Mouse (Mus musculus): ENCODE measurements around the gene Ube2r2.

The Ube2r2 gene

DNA sequence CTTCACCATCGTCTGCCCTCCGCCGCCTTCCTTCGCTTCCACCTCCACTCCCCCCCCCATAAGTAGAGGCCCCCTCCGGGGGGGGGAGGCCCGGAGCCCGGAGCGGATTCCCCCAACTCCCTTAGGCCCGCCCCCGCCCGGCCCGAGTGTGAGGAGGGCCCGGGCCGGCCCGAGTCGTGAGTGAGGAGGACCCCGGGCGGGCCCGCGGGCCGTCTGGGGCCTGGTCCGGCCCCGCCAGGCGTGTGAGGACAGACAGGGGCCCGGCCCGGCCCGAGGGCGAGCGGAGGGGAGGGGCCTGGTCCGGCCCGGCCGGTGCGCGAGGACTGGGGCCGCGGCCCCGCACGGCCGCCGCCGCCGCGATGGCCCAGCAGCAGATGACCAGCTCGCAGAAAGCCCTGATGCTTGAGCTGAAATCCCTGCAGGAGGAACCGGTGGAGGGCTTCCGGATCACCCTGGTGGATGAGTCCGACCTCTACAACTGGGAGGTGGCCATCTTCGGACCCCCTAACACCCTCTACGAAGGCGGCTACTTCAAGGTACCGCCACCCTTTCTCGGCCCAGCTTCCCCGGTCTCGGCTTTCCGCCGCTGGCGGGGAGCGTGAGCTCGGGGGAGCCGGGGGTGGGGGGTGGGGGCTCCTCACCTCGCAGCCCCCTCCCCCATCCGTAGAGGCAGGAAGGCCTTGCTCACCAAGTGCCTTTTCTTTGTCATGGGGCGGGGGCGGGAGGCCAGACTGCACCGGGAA is at the start of gene Ube2r2:
TSS of gene Ube2r2 (plus strand) at position 33 of the 743 bp plus-strand sequence.
- peak; percentile 37 to 44 for DNase-seq (ENCODE audit: low spot score in 2 of 2)

DNA sequence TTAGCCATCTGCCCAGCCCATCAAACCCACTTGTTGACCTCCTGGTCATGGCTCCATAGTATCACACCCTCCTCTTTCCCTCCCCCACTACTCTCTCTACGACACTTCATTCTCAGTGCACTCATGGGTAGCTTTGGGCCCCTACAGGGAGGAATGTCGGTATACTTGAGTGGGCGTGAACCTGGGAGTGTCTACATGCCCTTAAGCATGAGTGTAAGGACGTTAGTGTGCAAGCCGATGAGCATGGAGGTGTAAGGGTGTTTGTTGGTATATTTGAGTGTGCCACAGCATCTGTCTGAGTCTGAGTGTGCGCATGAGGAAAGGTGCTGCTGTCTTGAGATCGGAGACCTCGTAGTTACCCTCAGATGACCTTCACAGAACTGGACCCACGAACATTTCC is 48.6 kb upstream of the Ube2r2 start:
- no peak for DNase-seq (ENCODE audit: low spot score in 2 of 2)

DNA sequence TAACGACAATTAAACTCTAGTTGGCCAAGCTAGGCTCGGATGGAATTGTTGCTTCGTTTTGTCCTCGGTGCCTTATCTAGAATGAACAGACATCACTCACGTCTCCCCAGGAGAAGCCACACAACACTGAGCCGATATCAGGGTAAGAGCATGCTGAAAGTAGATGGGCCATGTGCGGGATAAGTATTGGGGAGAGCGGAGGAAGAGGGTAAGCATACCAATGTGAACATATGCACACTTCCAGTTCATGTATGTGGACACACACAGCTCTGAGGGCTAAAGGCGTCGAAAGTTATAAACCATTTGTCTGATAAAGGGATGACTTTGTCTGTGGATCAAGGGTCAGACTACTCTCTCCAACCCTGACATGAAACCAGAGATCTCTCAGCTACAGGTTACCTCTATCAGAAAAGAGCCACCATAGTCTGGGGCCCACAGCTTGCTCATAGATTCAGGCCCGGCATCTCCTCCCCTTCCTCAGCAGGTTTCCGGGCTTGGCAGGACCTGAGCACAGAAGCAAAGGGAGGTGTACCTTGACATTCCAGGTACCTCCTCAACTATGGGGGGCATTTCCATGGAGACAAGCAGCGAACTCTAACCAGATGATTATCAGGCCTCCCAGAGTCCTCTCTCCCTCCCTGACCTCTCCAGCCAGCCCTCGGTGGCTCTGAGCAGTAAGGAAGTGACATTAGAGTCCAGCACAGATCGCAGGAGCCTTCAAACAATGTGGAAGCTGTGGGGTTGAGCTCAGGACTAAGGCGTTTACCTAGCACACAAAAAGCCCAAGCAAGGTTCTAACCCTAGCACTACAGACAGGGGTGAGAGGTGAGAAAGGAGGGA is 47.9 kb upstream of the Ube2r2 start:
- DNase-seq (ENCODE audit: low spot score in 2 of 2), result peak in 1 of 2 experiments; percentile 20

DNA sequence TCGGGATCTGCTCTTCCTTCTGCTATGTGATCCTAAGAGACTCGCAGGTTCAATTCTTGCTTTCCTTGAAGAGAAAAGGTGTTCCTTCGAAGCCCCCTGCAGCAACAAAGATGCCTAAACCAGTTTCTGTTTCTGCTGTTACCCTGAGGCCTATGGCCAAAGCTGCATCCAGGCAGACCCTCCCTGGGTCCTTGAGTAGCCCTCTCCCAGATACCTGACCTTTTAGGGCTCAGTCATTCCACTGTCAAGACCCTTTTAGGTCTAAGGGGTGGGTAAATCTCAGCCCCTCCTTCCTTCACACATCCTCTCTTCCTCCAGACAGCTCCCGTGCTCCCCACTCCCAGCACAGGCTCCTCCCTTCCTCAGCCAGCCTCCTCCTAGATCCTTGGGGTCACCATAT is 46.4 kb upstream of the Ube2r2 start:
- no peak for DNase-seq (ENCODE audit: low spot score in 2 of 2)

DNA sequence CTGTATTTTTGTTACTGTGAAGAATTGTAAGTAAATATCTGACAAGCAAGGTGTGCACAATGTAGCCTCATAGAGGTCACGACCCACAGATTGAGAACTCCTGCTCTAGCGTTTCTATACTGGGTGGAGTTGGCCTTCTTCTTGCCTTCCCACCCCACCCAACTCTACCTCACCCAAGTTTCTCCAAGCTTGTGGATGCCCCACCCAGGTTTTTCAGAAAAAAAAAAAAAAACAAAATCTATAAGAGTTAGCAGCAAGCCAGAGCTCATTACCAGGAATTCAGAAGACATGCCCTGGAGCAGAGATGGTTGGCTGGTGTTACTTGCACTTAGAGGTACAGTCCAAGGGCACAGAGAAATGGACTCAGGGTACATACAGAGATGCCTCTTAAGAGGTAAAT is 45.8 kb upstream of the Ube2r2 start:
- no peak for DNase-seq (ENCODE audit: low spot score in 2 of 2)

DNA sequence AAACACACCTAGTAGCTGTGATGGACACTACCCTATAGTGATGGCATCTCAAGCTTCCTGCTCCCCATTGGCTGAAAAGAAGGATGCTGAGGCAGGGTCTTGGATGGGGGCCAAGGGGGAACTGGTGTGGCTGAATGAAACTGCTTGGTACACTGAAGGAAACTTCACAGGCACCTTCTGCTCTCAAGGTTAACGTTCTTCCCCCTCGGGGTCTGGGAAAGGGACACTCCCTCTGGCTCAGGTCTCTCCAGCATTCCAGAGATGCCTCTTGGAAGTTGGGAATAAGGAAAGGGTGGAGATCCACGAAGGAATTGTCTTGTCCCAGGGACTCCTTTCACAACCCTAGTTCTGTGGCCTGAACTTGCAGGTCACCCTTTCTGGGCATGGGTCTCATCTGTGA is 44.2 kb upstream of the Ube2r2 start:
- DNase-seq (ENCODE audit: low spot score in 2 of 2), result no peak

DNA sequence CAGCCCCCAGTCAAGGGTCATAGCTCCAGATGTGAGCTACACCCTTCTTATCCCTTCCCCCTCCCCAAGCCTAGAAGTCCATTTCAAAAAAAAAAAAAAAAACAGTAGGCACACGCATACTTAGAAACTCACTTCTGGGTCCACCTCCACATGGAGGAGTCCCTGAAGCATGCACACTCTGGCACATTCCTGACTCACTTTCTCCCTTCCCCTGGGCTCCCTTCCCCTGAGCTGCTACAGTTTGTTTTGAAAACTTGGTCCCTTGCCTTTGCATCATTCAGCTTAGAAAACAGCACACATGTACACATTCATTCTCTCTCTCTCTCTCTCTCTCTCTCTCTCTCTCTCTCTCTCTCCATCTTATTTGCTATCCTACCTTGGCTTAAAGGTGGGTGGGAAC is 42.6 kb upstream of the Ube2r2 start:
- DNase-seq (ENCODE audit: low spot score in 2 of 2), result no peak

DNA sequence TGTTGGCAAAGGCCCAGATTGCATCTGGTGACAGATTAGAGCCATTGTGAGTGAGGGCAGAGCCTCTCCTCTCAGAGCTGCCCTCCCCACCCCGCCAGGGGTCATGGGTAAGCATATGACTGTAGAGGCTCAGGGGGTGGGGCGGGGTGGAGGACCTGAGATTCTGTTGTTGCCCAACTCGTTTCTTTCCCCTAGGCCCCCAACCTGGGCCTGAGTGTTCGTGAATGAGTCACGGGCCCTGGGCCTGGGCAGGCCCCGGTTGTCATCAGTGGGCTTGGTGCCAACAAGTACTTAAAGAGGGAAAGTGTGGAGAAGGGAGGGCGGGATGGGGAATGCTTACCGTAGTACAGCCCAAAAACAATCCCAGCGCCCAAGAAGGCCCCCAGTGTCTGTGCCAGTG is 41.2 kb upstream of the Ube2r2 start:
- DNase-seq (ENCODE audit: low spot score in 2 of 2), result no peak

DNA sequence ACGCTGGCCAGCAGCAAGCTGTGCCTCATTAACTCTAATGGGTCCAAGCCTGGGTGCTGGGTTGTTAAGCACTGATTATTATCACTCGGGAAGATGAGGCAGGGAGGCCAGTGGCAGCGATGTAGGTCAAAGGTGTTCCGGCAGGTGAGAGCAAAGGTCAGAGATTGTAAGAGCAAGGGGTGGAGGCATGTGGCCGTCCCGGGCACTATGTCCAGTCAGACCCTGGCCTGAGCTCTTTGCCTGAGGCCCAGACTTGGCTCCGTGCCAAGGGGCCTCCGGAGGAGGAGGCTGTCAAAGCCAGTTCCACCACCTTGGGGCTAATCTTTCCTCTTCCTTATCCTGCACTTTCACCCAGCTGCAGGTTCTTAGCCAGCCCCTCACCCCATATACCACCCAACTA is 39.4 kb upstream of the Ube2r2 start:
- no peak for DNase-seq (ENCODE audit: low spot score in 2 of 2)

DNA sequence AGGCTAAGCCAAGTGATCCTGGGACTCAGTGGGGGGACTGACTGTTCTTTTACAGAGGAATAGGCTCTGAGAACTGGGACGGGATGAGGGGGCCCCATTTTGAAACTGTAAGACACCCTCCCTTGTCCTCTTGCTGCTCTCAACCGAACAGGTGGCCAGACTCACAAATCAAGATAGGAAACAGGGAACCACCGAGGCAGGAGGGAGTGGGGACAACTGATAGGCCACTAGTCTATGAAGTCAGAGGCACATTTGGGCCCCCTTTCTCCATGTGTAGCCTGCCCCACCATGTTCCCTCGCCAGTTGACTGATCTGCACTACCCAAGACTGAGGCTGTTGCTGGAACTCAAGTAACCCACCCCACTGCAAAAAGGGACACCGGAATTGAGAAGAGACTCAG is 38.7 kb upstream of the Ube2r2 start:
- DNase-seq (ENCODE audit: low spot score in 2 of 2), result no peak

DNA sequence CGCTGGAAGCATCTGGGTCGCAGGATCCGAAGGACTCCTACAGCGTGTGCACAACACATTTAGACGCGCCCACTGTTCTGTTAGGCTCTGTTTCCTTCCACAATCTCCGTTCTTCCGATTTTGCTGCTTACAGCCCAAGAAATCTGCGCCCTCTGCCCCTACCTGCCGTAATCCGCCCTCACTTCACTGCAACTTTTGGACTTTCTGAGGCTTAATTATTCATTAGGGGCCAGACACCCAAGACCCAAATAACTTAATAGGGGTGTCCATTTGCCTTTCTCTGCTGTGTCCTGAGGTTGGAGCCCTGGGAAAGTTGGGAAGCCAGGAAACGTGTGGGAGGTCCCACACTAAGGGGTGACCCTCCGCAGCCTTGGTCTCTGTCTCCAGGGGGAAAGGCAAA is 38.2 kb upstream of the Ube2r2 start:
- DNase-seq (ENCODE audit: low spot score in 2 of 2), result no peak

DNA sequence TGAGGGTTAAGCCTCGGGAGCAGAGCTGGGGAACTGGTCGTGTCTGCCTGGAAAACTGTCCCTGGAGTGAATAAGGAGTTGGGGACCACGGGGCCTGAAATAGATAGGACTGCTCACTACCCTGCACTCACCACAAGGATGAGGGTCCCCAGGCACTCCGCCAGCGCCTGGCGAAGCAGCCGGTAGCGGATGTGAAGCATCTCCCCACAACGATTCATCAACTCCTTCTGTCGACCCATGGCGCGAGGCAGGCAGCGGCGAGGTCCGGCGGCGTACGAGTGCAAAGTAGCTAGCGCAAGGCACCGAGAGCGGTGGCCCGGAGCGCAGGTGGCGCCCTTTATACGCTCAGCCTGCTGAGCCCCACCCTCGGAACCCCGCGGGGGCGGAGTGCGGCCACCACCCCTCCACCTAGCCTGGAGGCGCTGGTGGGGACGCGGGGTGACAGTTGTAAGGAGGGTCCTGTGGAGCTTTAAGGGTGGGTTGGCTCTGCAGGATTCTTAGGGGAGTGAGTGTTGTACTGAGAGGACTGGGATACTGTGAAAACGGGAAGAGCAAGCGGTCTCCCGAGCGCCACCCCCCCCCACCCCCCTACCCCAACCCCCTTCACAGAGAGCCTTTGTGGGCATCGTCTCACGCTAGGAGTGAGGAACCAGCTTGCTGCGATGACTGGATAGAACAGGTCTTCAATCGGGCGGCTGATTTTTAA is 37.5 kb upstream of the Ube2r2 start, which contains the start of gene Aqp3:
TSS of gene Aqp3 (minus strand) at position 313 of the 706 bp plus-strand sequence.
- peak; percentile 38 to 42 for DNase-seq (ENCODE audit: low spot score in 2 of 2)

DNA sequence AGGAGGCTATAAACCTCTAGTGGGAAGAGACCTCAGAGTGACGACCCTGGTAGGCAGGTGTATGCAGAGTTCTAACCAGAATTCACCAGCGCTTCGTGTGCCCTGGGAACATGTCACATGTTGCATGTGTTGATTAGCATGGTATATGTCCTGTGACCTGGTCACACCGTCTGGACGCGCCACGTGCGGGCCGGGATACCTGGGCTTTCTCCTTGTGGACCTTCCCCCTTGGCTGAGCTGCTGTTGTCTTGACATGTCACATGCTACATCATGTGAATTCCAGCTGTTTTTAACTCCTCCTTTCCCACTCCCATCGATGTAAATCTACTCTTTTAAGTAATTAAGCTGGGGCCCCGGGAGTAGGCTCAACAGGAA is 37.0 kb upstream of the Ube2r2 start:
- no peak for DNase-seq (ENCODE audit: low spot score in 2 of 2)

DNA sequence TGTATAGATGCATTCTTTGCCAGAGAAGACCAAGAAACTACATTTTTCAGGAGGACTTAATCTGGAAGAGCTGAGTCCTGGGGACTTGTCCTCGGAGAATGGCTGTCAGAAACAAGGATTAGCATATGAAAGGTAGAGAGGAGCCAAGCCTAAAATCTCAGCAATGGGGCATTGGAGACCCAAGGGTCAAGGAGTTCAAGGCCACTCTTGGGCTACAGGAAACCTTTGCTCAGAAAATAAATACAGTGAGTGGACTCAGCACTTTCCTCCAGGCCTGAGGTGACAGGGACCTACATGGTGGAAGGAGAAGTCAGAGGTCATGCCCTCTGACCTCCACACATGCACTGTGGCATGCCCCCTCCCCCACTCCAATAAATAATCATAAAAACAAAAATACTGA is 34.6 kb upstream of the Ube2r2 start:
- no peak for DNase-seq (ENCODE audit: low spot score in 2 of 2)

DNA sequence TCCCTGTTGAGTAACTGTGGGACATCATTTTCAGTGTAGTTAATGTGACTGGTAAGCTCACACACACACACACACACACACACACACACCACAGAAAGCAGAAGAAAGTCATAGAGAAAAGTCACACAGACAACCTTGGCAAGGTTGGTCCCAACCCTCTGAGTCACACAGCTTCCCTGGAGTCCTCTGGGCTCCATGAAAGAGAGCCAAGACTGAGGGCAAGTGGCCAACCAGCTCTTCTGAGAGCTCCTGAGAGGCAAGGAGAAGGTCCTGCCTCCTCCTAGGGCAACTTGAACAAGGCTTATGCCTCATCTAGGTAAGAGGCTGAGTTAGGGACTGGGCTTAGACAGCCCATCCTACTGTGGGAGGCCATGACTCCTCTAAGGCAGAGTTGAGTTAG is 32.6 kb upstream of the Ube2r2 start:
- DNase-seq (ENCODE audit: low spot score in 2 of 2), result no peak

DNA sequence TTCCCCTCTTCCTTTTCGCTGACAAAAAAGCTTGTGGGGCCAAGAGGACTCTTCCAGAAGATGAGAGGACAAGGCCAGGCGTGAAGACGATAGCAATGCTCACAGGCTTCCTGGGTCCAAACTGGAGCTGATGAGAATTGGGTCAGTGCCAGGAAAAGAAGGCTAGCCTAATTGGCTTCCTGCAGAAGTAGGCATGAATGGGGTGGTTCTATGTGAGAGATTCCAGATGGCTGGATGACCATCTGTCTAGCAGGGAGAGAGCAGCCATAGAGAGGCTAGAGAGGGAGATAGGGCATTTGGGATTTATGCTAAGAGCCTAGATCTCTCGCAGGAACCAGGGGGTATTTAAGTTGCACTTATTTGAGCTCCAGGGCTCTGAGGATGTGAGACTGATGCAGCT is 28.1 kb upstream of the Ube2r2 start:
- no peak for DNase-seq (ENCODE audit: low spot score in 2 of 2)

DNA sequence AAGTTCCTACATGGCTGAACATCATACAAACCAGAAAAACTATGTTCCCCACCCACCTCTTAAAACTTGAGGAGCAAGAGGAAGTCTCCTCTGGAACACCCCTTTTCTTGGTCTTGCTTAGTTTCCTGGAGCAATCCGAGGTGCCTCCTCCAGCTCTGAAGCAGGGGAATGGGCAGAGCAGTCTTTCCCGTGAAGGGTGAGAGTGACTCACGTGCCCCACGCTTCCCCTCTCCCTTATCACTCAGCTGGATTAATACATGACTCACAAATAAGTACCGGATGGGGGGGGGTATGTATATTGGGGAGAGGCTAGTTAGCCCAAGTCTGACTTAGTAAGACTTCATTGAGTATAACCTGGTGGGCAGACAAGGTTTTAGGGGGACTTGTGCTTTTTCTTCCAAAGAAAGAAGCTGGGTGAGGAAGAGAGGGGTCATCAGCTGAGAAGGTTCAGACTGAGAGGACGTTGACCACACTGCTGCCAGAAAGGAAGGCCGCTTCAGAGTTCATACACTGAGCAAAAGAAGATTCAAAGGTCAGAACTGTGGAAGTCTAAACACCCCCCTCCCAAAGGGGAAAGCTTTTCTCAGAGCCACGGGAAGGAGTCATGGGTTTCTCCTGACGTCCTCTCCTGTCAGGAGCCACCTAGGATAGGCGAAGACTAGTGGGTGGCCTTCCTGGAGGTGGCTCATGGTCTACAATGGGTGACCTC is 26.7 kb upstream of the Ube2r2 start:
- no peak for DNase-seq (ENCODE audit: low spot score in 2 of 2)

DNA sequence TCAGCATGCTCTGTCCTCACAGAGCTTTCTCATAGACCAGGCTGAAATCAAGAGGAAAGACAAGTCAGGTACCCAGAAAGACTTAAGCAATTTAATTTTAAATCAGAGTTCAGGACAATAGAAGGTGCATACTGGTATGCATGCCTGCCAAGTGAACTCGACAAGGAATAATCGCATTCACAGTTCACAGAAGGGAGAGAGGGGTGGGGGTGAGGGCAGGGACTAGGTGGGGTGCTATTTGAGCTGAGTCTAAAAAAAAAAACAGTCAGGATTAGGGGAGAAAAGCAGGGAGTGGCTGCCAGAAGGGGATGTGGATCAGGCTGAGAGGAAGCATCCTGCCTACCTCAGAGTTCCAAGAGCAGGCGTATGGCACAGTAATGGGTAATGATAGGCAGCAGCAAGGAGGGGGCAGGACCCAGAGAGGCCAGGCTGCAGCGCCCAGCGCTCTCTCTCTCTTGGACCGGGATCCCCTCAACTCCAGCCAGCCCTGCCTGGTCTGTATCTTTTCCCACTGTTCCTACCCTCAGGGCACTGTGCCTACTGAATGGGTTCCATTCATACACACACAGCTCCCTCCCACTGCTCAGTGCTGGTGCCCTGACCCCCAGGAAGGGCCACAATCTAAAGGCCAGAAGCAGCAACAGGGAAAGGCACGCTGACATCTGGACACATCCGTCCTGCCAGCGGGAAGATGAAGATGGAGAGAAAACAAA is 21.0 kb upstream of the Ube2r2 start:
- no peak for DNase-seq (ENCODE audit: low spot score in 2 of 2)

DNA sequence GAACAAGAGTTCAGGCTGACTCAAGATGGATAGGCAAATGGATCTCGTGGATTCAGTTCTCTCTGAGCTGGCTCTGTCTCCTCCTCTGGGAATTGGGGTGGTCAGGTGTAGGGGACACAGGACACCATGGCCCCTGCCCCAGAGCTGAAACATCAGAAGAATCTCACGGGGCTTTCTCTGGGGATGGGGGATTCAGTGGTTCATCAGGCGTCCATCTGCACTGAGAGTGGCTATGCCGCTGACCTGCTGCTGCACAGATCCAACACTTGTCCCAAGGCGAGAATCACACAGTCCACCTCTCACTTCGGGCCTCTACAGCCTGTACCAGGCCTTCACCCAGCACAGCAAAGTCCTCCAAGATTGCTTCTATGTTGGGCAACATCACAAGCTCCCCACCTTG is 20.5 kb upstream of the Ube2r2 start:
- DNase-seq (ENCODE audit: low spot score in 2 of 2), result no peak

DNA sequence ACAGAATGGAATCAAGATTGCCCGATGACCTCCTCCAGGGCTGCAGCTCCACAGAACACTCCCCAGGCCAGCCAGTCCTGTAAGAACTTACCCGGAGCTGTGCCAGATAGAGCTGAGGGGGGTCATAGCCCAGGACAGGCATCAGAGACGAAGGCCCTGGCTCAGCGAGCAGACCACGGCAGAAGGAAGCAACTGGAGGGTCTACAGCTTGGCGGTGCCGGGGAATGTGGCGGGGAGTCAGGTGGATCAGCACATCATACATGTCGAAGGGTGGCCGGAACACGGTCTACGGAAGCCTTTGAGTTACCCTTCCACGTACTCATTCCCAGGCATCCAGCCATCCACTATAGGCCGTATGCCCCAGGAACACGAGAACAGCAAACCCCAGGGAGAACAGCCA is 19.8 kb upstream of the Ube2r2 start:
- DNase-seq (ENCODE audit: low spot score in 2 of 2), result no peak

DNA sequence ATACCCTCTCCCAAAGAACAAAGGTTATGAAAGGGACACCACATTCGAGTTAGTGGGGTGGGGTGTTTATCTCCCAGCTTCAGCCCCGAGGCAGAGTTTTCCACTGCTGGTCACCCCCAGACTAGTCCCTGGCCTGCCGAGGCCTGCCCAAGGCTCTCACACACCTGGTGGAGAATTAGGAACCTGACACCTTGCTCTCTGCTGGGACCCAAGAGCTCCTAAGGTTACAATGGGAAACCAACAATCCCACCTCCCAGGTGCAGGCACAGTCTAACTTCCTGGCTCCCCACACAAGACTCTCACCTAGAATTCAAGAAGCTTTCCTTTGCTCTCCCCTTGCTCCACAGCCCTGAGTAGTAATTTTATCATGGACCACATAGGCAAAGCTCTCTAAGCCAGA is 18.7 kb upstream of the Ube2r2 start:
- no peak for DNase-seq (ENCODE audit: low spot score in 2 of 2)
